Mouse (Mus musculus): ENCODE results near the gene Tmem211. TPM values are rescaled to one million over a fixed set of nuclear protein-coding genes. Genes with fewer than 3 reads are reported as not detected.
A peak's percentile ranks its signal among the peaks of the same experiment; 100 is the strongest.

Tmem211 gene
- polyA plus RNA-seq, 1 experiment from 2014 or later = not detected

DNA sequence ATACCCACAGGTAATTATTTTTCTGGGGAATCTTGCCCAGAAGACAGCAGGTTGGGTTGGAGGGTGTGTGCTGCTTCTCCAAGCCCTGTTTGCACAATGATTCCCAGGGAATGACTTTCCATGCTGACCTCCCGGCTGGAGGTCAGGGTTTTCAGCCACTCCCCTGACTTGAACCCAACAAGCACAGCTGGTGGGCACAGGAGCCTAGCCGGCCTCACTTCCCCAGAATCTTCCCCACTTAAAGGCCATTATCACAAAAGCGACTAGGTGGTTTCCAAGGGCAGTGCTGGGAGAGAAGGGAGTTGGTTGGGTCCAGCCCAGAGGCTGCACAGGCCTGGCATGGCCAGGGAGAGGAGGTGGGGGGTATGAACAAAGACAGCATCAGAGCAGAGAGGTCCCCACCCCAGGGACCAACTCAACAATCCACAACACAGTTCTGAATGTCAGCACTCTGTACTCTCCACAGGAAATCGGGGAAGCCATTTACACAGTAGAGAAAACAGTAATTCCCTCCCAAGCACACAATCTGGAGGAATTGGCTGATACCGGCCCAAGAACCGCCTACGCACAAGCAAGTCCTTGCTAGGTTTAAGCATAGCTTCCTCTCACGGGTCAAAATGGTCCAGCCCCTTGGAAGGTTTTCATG is 27.5 kb upstream of the Tmem211 start:
- ATAC-seq (ENCODE audit: insufficient number of reproducible peaks, insufficient read depth, low FRiP score, low TSS enrichment, low read depth) = no peak
- no peak overlapping the region for H3K27ac ChIP-seq
- no peak overlapping the region for H3K4me3 ChIP-seq (replicated peaks)
- no peaks in the 10 kb centered on the region for H3K27me3 ChIP-seq
- peaks cover 8% of the 10 kb centered on the region for H3K9me3 ChIP-seq
- H3K9ac ChIP-seq (replicated peaks) = no peak overlapping the region
- no peaks in the 10 kb centered on the region for H3K36me3 ChIP-seq
- no peak overlapping the region for H3K4me2 ChIP-seq
- WGBS = 55% methylated on average over 8 of the region's 8 CpGs
- H3K4me1 ChIP-seq (replicated peaks) = peaks cover 2% of the 10 kb centered on the region; the same call in 1 of the 2 replicates

DNA sequence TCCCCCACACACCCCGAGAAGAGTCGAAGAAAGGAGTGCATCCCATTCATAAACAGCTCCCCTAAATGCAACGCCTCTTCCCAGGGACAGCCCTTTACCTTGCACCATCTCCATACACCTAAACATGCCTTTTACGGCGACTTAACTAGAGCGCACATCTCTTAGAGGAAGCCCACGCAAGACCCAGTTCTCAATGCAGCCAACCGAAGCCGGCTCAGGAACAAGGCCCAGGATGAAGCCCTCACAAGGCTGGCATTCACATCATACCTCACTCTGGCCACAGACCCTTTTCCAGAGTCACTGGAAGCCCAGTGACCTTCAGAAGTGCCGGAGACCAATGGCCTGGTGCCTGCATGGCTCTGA is 27.0 kb upstream of the Tmem211 start:
- Histone ChIP-seq H3K36me3 (no peaks in the 10 kb centered on the region), H3K4me3 (replicated peaks) (no peak overlapping the region), H3K4me2 (no peak overlapping the region), H3K27me3 (no peaks in the 10 kb centered on the region), H3K27ac (no peak overlapping the region), H3K9ac (replicated peaks) (no peak overlapping the region), H3K9me3 (peaks cover 8% of the 10 kb centered on the region), H3K4me1 (replicated peaks) (peaks cover 2% of the 10 kb centered on the region; the same call in 1 of the 2 replicates)
- WGBS = 84% methylated on average over 10 of the region's 10 CpGs
- no peak for ATAC-seq (ENCODE audit: insufficient number of reproducible peaks, insufficient read depth, low FRiP score, low TSS enrichment, low read depth)

DNA sequence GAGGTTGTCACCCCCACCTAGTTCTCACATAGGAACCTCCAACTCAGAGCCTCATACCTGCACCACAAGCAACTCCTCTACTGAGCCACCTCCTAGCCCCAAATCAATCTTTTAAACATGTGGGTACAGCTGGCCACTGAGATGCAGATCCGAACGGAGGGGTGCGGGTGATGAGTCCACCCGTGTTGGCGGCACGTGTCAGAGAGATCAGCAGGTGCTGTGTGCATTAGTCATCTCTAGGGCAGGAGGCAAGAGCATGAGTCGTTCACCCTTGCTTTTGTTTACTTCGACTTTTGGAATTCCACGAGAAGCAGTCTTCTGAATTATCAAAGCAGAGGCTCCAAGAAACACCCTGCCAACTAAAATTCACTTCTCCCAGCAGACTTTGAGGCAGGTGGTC is 22.5 kb upstream of the Tmem211 start:
- whole genome bisulfite sequencing = 88% methylated on average over 9 of the region's 9 CpGs
- no peak for ATAC-seq (ENCODE audit: insufficient number of reproducible peaks, insufficient read depth, low FRiP score, low TSS enrichment, low read depth)

DNA sequence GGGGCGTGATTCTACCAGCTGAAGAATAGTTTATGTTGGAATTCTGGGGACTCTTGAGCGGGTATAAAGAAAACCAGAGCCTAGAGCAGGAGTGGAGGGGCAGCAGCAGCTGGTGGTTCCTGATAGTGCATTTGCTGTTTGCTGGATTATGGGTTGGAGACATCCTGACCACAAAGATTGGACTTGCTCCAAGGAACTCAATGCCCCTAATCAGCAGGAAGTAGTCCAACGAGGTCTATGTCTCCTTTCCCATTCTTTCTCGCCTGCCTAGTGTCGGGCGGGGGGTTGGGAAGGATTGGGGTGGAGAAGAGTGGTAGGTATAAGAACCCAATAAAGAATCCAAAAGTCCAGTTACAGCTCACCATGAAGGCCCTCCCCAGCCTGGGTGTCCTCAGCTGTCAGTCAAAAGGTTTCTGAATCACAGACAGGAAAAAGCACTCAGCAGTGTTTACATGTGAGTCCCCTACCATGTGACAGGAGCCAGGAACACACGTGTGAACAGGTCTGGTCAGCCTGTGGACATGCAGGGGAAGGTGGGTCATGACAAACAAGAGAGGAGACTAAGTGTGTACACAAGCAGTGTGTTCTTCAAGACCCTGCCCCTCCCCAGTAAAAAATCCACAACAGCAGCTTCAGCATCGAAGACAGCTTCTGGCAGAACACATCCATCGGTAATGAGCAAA is 19.9 kb upstream of the Tmem211 start:
- H3K4me2 ChIP-seq = no peak overlapping the region
- ATAC-seq (ENCODE audit: insufficient number of reproducible peaks, insufficient read depth, low FRiP score, low TSS enrichment, low read depth) = no peak
- 65% methylated on average over 9 of the region's 9 CpGs for WGBS
- H3K27me3 ChIP-seq = no peaks in the 10 kb centered on the region
- peaks cover 7% of the 10 kb centered on the region; the same call in 1 of the 2 replicates for H3K4me1 ChIP-seq (replicated peaks)
- H3K36me3 ChIP-seq = no peaks in the 10 kb centered on the region
- no peak overlapping the region for H3K27ac ChIP-seq
- no peak overlapping the region for H3K9ac ChIP-seq (replicated peaks)
- H3K9me3 ChIP-seq = peaks cover 8% of the 10 kb centered on the region
- no peak overlapping the region for H3K4me3 ChIP-seq (replicated peaks)

More for the DNA sequence above, 22.5 kb upstream of the Tmem211 start:
- Histone ChIP-seq H3K27ac (no peak overlapping the region), H3K4me3 (replicated peaks) (no peak overlapping the region), H3K9me3 (peaks cover 8% of the 10 kb centered on the region), H3K9ac (replicated peaks) (no peak overlapping the region), H3K27me3 (no peaks in the 10 kb centered on the region), H3K36me3 (no peaks in the 10 kb centered on the region), H3K4me1 (replicated peaks) (peaks cover 4% of the 10 kb centered on the region; the same call in 1 of the 2 replicates), H3K4me2 (no peak overlapping the region)

DNA sequence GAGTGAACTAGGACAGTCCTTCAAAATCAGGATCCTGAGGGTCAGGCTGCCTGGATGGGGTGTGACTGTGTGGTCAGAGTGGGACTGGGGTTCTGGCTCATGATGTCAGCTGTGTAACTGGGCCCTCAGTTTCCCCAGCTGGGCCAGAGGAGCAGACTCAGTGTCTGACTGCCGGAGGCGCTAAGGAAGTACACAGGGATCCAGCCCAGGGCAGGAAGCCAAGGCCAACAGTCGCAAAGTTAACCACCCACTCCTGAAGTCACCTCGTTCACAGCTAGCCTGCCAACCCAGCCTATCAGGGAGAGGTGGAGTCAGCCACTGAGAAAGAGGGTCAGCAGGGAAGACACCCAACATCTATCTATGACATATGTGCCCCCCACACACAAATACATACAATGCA is 18.7 kb upstream of the Tmem211 start:
- Histone ChIP-seq H3K9ac (replicated peaks) (no peak overlapping the region), H3K4me2 (no peak overlapping the region), H3K27ac (no peak overlapping the region), H3K27me3 (no peaks in the 10 kb centered on the region), H3K9me3 (peaks cover 4% of the 10 kb centered on the region), H3K36me3 (no peaks in the 10 kb centered on the region), H3K4me3 (replicated peaks) (no peak overlapping the region), H3K4me1 (replicated peaks) (peaks cover 7% of the 10 kb centered on the region; the same call in 1 of the 2 replicates)
- ATAC-seq (ENCODE audit: insufficient number of reproducible peaks, insufficient read depth, low FRiP score, low TSS enrichment, low read depth) = no peak
- 64% methylated on average over 4 of the region's 4 CpGs for WGBS

DNA sequence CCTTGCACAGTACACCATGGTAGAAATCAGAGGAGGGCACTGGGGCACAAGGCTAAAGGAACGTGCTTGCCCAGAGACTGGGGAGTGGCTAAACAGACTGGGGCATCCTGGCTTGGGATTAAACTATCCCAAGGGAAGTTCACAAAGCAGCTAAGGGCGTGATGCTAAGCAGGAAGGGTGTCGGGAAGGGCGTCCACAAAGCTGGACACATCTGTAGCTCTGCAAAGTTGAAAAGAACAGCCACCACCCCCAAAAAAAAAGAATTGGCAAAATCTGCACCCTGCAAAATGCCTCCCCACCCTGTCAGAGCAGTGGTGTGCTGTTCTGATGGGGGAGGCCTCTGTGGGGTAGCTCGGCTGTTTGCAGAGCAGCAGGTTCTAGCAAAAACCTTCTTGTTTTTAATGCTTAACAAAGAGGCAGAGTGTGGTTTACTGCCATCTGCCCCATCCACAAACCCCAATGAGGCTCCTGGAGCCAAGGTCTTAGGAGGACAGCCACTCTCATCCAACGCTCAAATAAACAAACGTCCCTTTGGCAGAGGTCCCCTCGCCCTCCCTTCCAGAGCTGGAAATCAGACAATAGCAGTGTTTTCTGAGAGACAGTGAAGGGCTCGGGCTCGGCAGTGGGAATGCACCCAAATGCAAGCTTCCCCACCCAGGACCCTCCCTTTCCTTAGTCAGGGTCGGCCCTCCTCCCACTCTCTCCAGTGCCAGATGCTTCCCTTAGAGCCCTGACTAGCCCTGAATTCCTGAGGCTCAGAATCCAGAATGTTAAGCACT is 17.9 kb upstream of the Tmem211 start:
- no peak overlapping the region for H3K4me2 ChIP-seq
- no peak for ATAC-seq (ENCODE audit: insufficient number of reproducible peaks, insufficient read depth, low FRiP score, low TSS enrichment, low read depth)

DNA sequence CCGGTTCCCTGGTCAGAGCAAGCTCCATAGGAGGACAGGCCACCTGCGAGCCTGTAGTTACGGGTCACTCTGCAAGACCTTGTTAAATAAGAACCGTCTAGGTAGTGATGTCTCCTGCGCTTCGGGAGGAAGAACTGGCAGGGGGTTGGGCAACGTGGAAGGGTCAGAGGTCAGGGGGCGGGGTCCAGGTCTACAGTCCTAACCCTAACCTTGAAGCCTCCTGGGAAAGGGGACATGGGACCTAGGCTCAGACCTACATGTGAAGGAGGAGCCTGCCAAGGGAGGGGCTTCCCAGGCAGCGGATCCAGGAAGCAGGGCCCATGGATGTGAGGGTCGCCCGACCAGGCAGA is 17.3 kb upstream of the Tmem211 start:
- no peak for ATAC-seq (ENCODE audit: insufficient number of reproducible peaks, insufficient read depth, low FRiP score, low TSS enrichment, low read depth)
- no peak overlapping the region for H3K4me2 ChIP-seq
- H3K36me3 ChIP-seq = no peaks in the 10 kb centered on the region
- H3K9me3 ChIP-seq = no peaks in the 10 kb centered on the region
- no peaks in the 10 kb centered on the region for H3K27me3 ChIP-seq
- H3K4me3 ChIP-seq (replicated peaks) = no peak overlapping the region
- 48% methylated on average over 11 of the region's 11 CpGs for WGBS
- H3K27ac ChIP-seq = peak overlapping the region; percentile 26; the same call in 1 of the 2 replicates
- H3K4me1 ChIP-seq (replicated peaks) = peaks cover 7% of the 10 kb centered on the region; the same call in 1 of the 2 replicates
- H3K9ac ChIP-seq (replicated peaks) = no peak overlapping the region

More for the DNA sequence above, 17.9 kb upstream of the Tmem211 start:
- H3K9me3 ChIP-seq = no peaks in the 10 kb centered on the region
- H3K36me3 ChIP-seq = no peaks in the 10 kb centered on the region
- no peak overlapping the region for H3K4me3 ChIP-seq (replicated peaks)
- H3K4me1 ChIP-seq (replicated peaks) = peaks cover 7% of the 10 kb centered on the region; the same call in 1 of the 2 replicates
- no peak overlapping the region for H3K9ac ChIP-seq (replicated peaks)
- no peaks in the 10 kb centered on the region for H3K27me3 ChIP-seq
- 47% methylated on average over 11 of the region's 11 CpGs for WGBS
- H3K27ac ChIP-seq = peak overlapping the region; percentile 26; the same call in 1 of the 2 replicates

DNA sequence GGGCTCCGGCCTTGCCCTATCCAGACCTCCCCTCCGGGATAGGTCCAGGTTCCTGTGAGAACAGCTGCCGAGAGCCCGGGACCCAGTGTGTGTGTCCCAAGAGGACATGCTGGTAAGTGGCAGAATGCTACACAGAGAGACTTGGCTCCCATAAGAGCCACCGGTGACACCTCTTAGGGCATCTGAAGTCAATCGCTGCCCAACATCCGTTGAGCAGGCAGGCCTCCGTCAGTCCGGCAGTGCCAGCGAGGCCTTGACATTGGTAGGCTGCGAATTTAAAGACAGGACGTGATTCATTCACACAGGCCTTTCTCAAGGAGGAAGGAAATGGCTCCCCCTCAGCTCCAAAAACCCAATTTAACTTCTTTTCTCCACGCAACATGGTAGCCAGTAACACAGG is 16.8 kb upstream of the Tmem211 start:
- Histone ChIP-seq H3K36me3 (no peaks in the 10 kb centered on the region), H3K4me3 (replicated peaks) (no peak overlapping the region), H3K27me3 (no peaks in the 10 kb centered on the region), H3K4me1 (replicated peaks) (peaks cover 7% of the 10 kb centered on the region; the same call in 1 of the 2 replicates), H3K9ac (replicated peaks) (no peak overlapping the region), H3K9me3 (no peaks in the 10 kb centered on the region), H3K27ac (0 out of 2 replicates have a peak overlapping the region, but pooled peaks have one; percentile 26), H3K4me2 (no peak overlapping the region)
- ATAC-seq (ENCODE audit: insufficient number of reproducible peaks, insufficient read depth, low FRiP score, low TSS enrichment, low read depth) = no peak
- 88% methylated on average over 13 of the region's 13 CpGs for WGBS

DNA sequence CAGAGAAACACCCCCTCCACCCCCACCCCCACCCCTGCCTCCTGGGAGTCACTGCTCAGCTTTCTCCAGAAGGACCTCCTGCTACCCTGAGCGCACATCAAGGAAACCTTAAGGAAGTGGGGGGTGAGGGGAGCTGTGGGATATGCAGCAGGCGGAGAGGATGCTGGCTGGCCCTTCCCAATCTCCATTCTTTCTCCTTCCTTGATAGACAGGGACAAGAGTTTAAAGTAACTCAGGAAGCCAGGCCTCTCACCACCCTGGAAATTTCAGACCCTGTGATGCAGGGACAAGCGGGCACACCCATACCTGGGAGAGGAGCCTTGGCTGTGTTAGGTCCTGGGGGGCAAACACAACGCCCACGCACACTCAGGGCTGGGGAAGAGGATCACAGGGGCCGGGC is 16.4 kb upstream of the Tmem211 start:
- H3K9me3 ChIP-seq = no peaks in the 10 kb centered on the region
- H3K4me2 ChIP-seq = no peak overlapping the region
- H3K27me3 ChIP-seq = no peaks in the 10 kb centered on the region
- ATAC-seq (ENCODE audit: insufficient number of reproducible peaks, insufficient read depth, low FRiP score, low TSS enrichment, low read depth) = no peak
- no peak overlapping the region for H3K9ac ChIP-seq (replicated peaks)
- no peak overlapping the region for H3K4me3 ChIP-seq (replicated peaks)
- 71% methylated on average over 6 of the region's 6 CpGs for WGBS
- peak overlapping the region; percentile 57; the same call in 1 of the 2 replicates for H3K27ac ChIP-seq
- no peaks in the 10 kb centered on the region for H3K36me3 ChIP-seq
- peaks cover 7% of the 10 kb centered on the region; the same call in 1 of the 2 replicates for H3K4me1 ChIP-seq (replicated peaks)

DNA sequence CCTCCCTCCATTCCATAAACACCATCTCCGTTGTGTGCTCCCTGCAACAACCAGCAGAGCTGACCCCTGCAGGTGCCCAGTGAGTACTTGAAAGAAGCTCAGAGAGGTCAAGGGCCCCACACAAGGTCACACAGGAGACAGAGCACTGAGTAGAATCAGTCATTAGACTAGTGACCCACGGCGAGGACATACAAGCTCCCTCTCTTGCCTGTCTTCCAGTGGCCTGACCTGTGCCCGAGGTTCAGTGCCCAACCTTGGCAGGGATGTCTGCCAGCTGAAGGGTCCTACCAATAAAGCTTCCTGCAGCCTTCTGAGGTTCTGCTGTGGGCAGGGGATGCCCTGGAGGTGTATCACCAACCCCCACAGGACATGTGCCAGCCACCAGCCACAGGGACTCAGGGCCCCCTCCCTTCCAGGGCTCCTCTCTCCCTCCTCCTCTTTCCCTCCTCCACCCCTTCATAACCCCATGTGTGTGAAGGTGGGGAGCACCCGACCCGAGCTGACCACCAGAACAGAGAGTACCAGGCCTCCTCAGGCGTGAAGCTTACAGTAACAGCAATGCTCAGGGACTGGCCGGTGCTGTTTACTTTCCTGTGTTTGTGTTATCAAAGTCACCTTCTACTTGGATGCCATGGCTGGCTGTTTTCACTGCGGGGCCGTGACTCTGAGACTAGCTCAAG is 14.4 kb upstream of the Tmem211 start:
- no peaks in the 10 kb centered on the region for H3K9me3 ChIP-seq
- 77% methylated on average over 10 of the region's 10 CpGs for WGBS
- no peak overlapping the region for H3K9ac ChIP-seq (replicated peaks)
- H3K27me3 ChIP-seq = peaks cover 9% of the 10 kb centered on the region; the same call in 1 of the 2 replicates
- no peak overlapping the region for H3K27ac ChIP-seq
- no peak overlapping the region for H3K4me3 ChIP-seq (replicated peaks)
- H3K4me1 ChIP-seq (replicated peaks) = peaks cover 7% of the 10 kb centered on the region; the same call in 1 of the 2 replicates
- no peak for ATAC-seq (ENCODE audit: insufficient number of reproducible peaks, insufficient read depth, low FRiP score, low TSS enrichment, low read depth)
- H3K36me3 ChIP-seq = no peaks in the 10 kb centered on the region
- H3K4me2 ChIP-seq = no peak overlapping the region
